Mouse (Mus musculus) embryonic fibroblast, embryonic 13.5 days (primary cell): ENCODE measurements around the gene Ptprf. TPM values are rescaled to one million over a fixed set of nuclear protein-coding genes. Genes with fewer than 3 reads are reported as not detected.

Source experiments
- H3K27ac ChIP-seq: 2 replicates; pipeline ENCODE4 v1.5.1; 2012; ENCODE audit warnings: low read length, control low read depth, inconsistent platforms; ENCODE audit not compliant: insufficient read depth
- H3K4me1 ChIP-seq: 2 replicates; pipeline ENCODE4 v1.6.1; 2011; ENCODE audit warnings: low read length; ENCODE audit not compliant: control insufficient read depth, insufficient read depth
- H3K4me3 ChIP-seq: 2 replicates; pipeline ENCODE4 v1.5.1; 2011; ENCODE audit warnings: mild to moderate bottlenecking, control low read depth, low read length; ENCODE audit not compliant: insufficient read depth
- CTCF ChIP-seq: IDR thresholded peaks from 2 replicates; pipeline ENCODE4 v1.5.1; 2011; ENCODE audit warnings: mild to moderate bottlenecking, control low read depth, low read length, moderate library complexity, borderline replicate concordance; ENCODE audit not compliant: insufficient read depth
- POLR2A ChIP-seq: IDR thresholded peaks from 2 replicates; pipeline ENCODE4 v1.6.1; 2011; ENCODE audit warnings: low read depth, mild to moderate bottlenecking, control low read depth, low read length, moderate library complexity
- polyA plus RNA-seq: library from polyadenylated mRNA; stranded (reverse); fragments of >200 nt; gene quantifications from 2 replicates; pipeline ENCODE4 v1.2.4, GENCODE M21; 2011; ENCODE audit warnings: low read depth; ENCODE audit not compliant: missing spikeins, insufficient read length

The Ptprf gene
- polyA plus RNA-seq, 1 experiment, result 39.9 TPM

DNA sequence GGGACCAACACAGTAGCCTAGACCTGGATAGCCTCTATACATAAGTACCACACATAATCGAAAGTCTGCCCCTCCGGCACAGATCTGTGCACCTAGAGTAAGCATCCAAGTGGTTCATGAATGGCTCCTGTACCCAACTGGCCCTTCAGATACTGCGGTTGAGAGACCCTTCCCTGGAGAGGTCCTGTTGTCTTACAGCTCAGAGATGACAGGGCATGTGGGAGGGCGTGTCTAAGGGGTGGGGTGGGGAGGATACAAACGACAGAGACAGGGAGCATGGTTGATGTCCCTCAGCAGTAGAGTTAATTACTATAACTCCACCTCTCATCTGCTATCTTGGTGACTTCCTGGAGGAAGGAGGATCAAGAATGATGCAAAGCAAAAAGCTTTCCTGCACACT lies 29.9 kb downstream of the Ptprf start:
- Histone ChIP-seq H3K27ac (no peak overlapping the region), H3K4me3 (no peak overlapping the region), H3K4me1 (peaks cover 5% of the 10 kb centered on the region; the same call in 1 of the 2 replicates)
- TF ChIP-seq POLR2A (no peak), CTCF (no peak)

DNA sequence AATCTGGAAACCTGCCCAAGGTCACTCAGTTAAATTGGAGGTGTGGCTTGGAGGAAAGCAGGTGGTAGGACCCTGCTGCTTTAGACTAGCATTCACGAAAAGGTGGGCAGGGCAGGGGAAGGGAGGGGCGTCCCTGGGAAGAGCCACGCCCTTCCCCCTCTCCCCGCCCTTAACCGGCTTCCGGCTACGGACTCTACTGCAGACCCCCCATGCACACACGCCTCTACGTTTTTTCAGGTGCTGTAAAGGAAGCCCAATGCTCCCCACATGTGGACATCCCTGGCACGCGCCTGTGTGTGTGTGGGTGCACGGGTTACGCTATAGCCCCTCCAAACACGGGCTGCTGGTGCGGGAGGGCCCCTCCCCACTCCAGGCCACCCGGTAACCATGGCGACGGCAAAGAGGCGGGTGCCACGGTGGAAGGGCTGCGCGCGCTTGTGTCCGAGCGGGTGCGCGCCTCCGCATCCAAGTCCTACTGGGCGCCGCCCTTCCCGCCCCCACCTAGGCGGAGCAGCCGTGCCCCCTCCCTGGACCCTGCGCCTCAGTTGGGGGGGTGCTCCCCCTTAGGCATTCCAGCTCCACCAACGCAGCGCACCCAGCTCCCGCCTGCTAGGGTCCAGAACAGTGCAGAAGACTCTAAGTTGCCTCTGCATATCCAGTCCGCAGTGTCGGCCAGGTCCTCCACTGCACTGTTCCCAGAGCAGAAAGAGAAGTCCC lies 30.5 kb downstream of the Ptprf start:
- H3K4me3 ChIP-seq, result peak overlapping the region; percentile 17; the same call in 1 of the 2 replicates
- H3K4me1 ChIP-seq, result peaks cover 5% of the 10 kb centered on the region; the same call in 1 of the 2 replicates
- TF ChIP-seq CTCF, result no peak
- no peak overlapping the region for H3K27ac ChIP-seq

DNA sequence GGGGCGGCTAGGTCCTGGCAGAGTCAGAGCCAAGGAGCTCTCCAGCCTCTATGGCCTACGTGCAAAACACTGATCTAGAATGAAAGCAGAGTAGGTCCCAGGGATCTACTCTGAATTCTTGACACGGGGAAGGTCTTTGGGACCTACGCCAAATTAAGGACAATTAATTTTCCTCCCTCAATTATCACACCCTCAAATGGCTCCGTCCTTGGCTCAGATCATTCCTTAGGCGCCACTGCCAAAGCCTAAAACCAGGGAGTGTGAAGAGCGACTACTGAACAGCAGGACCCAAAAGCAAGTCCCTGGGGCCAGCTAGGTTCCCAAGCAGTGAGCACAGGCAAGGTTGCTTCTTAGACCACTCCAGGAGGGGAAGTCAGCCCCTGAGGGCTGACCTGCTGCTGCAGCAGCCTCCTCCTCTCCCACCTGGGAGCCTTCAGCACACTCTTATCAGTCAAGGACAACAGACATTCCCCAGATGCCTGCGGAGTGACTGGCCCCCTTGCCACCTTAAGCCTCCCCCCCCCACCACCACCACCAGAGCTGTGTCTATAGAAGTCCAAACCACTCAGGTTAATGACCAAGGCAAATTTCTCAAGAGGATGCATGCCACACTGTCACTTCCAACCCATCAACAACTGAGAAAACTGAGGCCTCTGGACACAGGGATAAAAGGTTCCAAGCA lies 31.3 kb downstream of the Ptprf start:
- Histone ChIP-seq H3K4me1 (0 out of 2 replicates have a peak, but pooled peaks cover under 1% of the 10 kb centered on the region), H3K27ac (no peak overlapping the region), H3K4me3 (no peak overlapping the region)
- TF ChIP-seq POLR2A, result no peak
- TF ChIP-seq CTCF, result no peak

DNA sequence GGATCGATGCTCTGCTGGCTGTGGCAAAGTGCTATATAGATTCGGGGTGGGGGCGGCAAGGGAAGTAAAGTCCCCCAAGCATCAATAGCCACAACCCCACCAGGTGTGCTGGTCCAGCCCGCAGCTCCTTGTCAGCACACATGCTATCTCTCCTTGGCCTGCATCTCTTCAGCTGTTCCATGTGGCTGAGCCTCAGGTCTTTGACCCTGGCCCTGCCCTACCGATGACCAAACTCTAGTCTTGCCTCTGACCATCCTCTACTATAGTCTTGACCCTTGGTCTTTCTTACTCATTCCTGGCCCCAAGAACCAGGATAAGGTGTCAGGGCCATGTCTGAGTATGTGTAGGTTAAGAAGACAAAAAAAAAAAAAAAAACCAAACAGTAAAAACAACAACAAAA lies 33.2 kb downstream of the Ptprf start:
- Histone ChIP-seq H3K4me3 (no peak overlapping the region), H3K27ac (no peak overlapping the region), H3K4me1 (no peaks in the 10 kb centered on the region)
- no peak for TF ChIP-seq CTCF
- no peak for TF ChIP-seq POLR2A

DNA sequence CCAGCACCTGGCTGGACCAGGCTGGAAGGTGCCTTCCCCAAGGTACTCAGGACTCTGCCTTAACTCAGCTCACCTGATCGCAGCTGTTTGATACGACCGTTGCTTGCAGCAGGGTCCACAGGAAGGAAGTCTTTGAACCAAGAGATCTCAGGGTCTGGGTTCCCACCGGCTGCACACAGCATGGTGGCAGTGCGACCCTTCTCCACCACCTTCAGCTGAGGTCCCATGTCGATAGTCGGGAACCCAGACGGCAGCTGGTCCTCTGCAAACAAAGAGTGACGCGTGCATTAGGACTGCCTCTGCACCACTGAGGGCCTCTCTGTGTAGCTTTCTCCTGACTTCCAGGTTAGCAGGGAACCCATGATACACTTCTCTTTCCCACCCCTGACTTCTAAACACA lies 33.8 kb downstream of the Ptprf start:
- no peak for TF ChIP-seq POLR2A
- TF ChIP-seq CTCF, result no peak
- H3K4me1 ChIP-seq, result no peaks in the 10 kb centered on the region
- H3K4me3 ChIP-seq, result no peak overlapping the region
- no peak overlapping the region for H3K27ac ChIP-seq

DNA sequence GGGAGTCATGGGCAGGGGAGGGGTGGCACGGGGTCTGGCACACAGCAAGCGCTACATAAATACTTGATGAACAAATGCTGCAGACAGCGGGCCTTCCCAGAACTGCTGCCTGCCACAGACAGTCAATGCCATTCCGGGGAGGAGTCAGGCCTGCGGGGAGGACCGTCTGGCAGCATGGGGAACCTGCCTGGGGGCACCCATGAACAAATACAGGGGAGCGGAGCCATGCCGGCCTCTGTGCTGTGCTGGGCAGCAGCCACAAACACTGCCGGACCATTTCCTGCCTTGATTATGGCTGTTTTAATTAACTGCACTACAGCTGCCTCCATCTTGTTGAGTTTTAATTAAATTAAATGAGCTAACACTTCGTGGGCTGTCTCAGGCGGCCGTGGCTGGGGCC lies 35.0 kb downstream of the Ptprf start:
- Histone ChIP-seq H3K4me3 (no peak overlapping the region), H3K27ac (no peak overlapping the region), H3K4me1 (no peaks in the 10 kb centered on the region)
- TF ChIP-seq POLR2A, result no peak
- no peak for TF ChIP-seq CTCF

DNA sequence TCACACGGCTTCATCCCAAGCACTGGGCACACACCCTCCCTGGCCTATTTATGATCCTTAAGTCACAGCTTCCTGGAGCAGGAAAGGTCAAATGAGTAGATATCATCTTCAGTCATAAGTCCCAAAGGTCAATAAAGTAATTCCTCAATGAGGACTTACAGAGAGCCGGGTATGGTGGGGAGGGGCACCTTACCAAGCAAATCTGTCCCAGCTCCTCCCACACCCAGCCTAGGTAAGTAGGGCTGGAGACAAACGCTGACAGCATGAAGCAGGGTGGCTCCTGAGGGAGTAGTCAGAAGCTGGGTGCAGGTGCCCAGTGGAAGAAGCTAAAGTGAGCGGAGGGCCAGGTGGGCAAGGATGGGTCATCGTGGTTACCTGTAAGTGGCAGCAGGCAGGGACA lies 36.3 kb downstream of the Ptprf start:
- Histone ChIP-seq H3K4me1 (no peaks in the 10 kb centered on the region), H3K27ac (no peak overlapping the region), H3K4me3 (no peak overlapping the region)
- no peak for TF ChIP-seq CTCF
- no peak for TF ChIP-seq POLR2A

DNA sequence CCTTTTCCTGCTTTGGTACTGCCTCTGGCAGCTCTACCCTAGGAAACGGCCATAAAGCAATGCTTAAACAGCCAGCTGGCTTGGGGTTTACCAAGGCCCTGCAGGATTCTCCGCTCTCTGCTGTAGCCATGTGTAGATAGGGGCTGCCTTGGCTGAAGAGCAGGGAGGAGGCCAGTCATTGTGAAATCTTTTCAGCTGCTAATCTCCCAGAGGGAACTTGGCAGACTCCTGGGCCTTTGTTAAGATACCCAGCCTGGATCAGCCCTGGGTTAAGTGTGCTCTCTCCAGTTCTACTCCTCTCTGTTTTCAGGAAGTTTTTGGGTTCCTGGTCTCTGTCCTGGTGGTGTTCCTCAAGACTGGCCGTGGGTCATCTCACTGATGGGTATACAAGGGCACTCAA lies 43.9 kb downstream of the Ptprf start:
- Histone ChIP-seq H3K27ac (no peak overlapping the region), H3K4me3 (no peak overlapping the region), H3K4me1 (no peaks in the 10 kb centered on the region)
- no peak for TF ChIP-seq POLR2A
- TF ChIP-seq CTCF, result no peak

DNA sequence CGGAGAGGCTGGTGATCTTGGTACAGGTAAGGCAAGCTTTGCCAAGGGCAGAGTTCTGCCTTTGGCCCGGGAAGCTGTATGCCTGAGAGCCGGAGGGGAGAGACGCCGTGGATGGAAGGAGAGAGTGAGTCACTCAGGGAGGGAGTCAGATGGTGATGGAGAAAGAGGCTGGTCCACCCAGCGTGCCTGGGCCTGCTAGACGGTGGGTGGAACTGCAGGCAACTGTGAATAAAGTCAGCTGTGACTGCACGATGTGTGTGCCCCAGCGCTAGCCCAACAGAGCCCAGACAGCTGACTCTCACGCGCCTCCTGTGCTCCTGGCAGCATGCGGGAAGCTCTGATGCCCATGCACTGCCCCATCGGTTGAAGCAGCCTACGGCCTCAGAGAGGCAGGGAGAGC lies 45.4 kb downstream of the Ptprf start:
- Histone ChIP-seq H3K27ac (0 out of 2 replicates have a peak overlapping the region, but pooled peaks have one; percentile 12), H3K4me1 (no peaks in the 10 kb centered on the region), H3K4me3 (no peak overlapping the region)
- TF ChIP-seq POLR2A, result no peak
- no peak for TF ChIP-seq CTCF

DNA sequence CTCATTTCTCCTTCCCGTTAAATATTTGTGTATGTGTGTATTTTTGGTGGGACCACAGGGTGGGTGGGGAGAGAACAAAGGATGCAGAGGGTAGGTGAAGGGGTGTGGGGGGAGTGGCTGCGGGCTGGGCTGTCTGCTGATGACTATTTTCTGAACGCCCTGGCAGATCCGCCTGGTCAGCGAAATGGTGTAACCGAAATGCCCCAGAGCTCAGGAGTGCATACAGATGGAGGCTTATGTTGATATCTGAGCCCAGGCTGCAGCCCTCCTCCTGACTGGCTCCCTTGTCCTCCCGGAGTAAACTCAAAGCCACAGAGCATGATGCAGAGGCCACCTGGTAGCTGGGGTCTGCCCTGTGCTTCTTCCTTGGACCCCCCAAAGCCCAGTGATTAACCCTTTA lies 47.4 kb downstream of the Ptprf start:
- no peak overlapping the region for H3K4me3 ChIP-seq
- H3K4me1 ChIP-seq, result no peaks in the 10 kb centered on the region
- TF ChIP-seq CTCF (no peak), POLR2A (no peak)
- no peak overlapping the region for H3K27ac ChIP-seq
